Mouse (Mus musculus): ENCODE results near the gene Zfp652. TPM values are rescaled to one million over a fixed set of nuclear protein-coding genes. Genes with fewer than 3 reads are reported as not detected.

The Zfp652 gene
- polyA plus RNA-seq, 1 experiment from 2014 or later = 13.6 TPM

DNA sequence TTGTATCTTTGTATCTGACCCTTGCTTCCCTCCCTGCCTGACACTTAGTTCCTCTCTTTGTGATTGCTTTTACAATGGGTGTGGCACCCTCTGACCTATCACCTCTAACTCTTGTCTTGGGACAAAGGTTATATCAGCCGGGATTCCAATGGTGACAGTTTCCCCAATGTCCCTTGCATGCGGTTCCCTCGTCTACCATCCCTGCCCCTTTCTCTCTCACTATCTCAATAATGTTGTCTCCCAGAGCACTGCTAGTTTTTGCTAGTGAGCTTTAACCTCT lies 114.6 kb downstream of the Zfp652 start:
- no peak for ATAC-seq (replicated peaks; ENCODE audit: extremely low read depth, insufficient read depth, low FRiP score)
- no peak overlapping the region for H3K4me2 ChIP-seq (ENCODE audit: low read depth, low read length)
- H3K9me3 ChIP-seq (replicated peaks; ENCODE audit: control insufficient read depth, low read length) = no peaks in the 10 kb centered on the region
- H3K9ac ChIP-seq (ENCODE audit: low read length) = peak overlapping the region; percentile 50; the same call in 1 of the 2 replicates
- H3K27me3 ChIP-seq (ENCODE audit: control insufficient read depth, insufficient read depth, low read length) = peaks cover 36% of the 10 kb centered on the region
- no peak overlapping the region for H3K4me3 ChIP-seq (ENCODE audit: low read length)
- H3K36me3 ChIP-seq (ENCODE audit: control insufficient read depth, insufficient read depth) = no peaks in the 10 kb centered on the region
- WGBS = 19% methylated on average over 3 of the region's 3 CpGs
- peak overlapping the region; percentile 51 for H3K27ac ChIP-seq (ENCODE audit: low read length)
- H3K4me1 ChIP-seq (ENCODE audit: control insufficient read depth, insufficient read depth, low read length) = peaks cover 35% of the 10 kb centered on the region

DNA sequence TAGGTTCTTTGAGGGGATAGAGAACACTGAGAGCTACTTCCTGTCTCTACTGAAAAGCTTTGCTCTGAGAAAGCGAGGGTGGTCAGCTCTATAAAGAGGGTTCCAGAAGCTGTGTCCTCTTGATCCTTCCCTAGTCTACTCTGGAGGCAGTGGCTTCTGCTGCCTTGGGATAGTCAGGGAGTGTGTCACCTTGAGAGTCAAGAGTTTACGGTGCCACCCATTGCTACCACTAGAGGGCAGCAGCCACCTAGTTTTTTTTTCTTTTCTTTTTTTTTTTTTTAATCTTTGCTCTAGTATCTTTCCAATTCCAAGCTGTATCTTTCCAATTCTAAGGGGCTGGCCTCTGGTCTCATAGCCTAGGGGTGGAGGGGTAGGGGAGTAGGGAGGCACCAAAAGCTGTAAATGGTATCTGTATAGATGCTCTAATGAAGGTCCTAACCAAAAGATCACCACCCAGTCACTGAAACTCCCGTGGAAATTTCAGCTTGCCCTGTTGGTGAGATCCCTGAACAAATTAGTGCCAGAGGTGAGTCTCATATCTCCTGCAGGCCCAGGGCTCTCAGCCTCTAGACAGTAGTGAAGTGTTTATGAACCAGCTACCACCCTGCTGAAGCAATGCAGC lies 115.1 kb downstream of the Zfp652 start:
- Histone ChIP-seq H3K27ac (ENCODE audit: low read length) (peak overlapping the region; percentile 51), H3K4me3 (ENCODE audit: low read length) (no peak overlapping the region), H3K4me2 (ENCODE audit: low read depth, low read length) (no peak overlapping the region), H3K9me3 (replicated peaks; ENCODE audit: control insufficient read depth, low read length) (no peaks in the 10 kb centered on the region), H3K36me3 (ENCODE audit: control insufficient read depth, insufficient read depth) (no peaks in the 10 kb centered on the region), H3K9ac (ENCODE audit: low read length) (peak overlapping the region; percentile 50; the same call in 1 of the 2 replicates), H3K27me3 (ENCODE audit: control insufficient read depth, insufficient read depth, low read length) (peaks cover 39% of the 10 kb centered on the region), H3K4me1 (ENCODE audit: control insufficient read depth, insufficient read depth, low read length) (peaks cover 35% of the 10 kb centered on the region)
- WGBS = 20% methylated on average over 3 of the region's 3 CpGs
- no peak for ATAC-seq (replicated peaks; ENCODE audit: extremely low read depth, insufficient read depth, low FRiP score)

DNA sequence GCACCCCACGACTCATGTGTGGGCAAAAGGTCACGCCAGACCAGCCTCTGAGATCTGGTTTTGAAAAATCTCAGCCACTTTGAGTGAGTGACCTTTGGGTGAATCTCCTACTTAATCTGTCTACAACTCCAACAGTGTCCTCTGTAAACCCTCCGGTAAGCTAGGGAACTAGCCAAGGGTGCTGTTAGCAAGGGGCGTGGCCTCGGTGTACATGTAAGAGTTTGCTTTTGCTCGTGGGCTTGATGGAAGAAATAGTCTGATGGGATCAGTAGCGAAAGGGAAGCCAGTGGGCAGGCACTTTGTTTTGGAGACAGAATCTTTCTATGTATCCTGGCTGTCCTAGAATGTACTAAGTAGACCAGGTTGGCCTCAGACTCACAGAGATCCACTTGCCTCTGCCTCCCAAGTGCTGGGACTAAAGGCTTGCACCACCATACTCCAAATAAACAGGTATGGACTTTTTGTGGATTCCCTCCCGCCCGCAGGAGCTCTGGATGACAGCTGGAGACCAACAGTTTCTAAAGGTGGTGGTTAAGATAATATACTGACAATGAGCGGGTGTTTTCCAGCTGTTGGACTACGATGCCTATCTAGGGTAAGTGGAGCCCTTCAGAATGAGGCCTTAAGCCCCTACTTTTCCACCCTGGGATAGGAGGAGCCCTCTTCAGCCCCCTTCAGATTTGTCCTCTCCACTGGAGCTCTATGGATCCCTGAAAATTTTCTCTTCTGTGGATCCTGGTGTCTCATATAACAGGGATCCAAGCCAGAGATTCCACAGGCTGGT lies 115.9 kb downstream of the Zfp652 start:
- no peaks in the 10 kb centered on the region for H3K9me3 ChIP-seq (replicated peaks; ENCODE audit: control insufficient read depth, low read length)
- peaks cover 35% of the 10 kb centered on the region for H3K4me1 ChIP-seq (ENCODE audit: control insufficient read depth, insufficient read depth, low read length)
- H3K4me3 ChIP-seq (ENCODE audit: low read length) = no peak overlapping the region
- H3K36me3 ChIP-seq (ENCODE audit: control insufficient read depth, insufficient read depth) = no peaks in the 10 kb centered on the region
- H3K9ac ChIP-seq (ENCODE audit: low read length) = no peak overlapping the region
- H3K27ac ChIP-seq (ENCODE audit: low read length) = no peak overlapping the region
- no peak overlapping the region for H3K4me2 ChIP-seq (ENCODE audit: low read depth, low read length)
- 67% methylated on average over 11 of the region's 11 CpGs for WGBS
- peaks cover 47% of the 10 kb centered on the region for H3K27me3 ChIP-seq (ENCODE audit: control insufficient read depth, insufficient read depth, low read length)
- ATAC-seq (replicated peaks; ENCODE audit: extremely low read depth, insufficient read depth, low FRiP score) = no peak

DNA sequence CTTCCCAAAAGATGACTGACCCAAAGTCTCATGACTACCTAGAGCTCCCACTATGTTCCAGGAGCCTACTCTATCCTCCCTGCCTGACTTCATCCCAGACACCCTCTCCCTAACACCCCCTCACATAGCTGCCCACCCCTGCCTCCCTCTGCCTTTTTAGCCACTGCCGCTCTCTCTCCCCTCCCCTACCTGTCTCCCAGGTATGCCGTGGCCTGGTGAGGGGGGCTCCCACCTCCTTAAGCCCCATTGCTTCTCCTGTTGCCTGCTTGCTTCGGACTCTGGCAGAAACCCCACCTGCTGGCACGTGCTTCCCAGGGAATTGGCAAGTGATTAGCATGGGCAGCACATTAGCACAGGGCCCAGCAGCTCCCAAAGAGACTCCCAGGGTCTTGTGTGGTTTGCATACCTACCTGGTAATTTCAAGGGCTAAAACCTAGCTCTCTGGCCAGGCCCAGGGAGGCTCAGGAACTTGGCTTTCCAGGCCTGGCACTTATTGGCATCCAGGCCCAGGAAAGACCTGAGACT lies 117.1 kb downstream of the Zfp652 start:
- Histone ChIP-seq H3K4me2 (ENCODE audit: low read depth, low read length) (no peak overlapping the region; the same call in 1 of the 2 replicates), H3K9me3 (replicated peaks; ENCODE audit: control insufficient read depth, low read length) (no peaks in the 10 kb centered on the region), H3K4me1 (ENCODE audit: control insufficient read depth, insufficient read depth, low read length) (peaks cover 42% of the 10 kb centered on the region), H3K4me3 (ENCODE audit: low read length) (no peak overlapping the region), H3K27me3 (ENCODE audit: control insufficient read depth, insufficient read depth, low read length) (peaks cover 49% of the 10 kb centered on the region), H3K27ac (ENCODE audit: low read length) (no peak overlapping the region), H3K36me3 (ENCODE audit: control insufficient read depth, insufficient read depth) (no peaks in the 10 kb centered on the region), H3K9ac (ENCODE audit: low read length) (no peak overlapping the region; the same call in 1 of the 2 replicates)
- no peak for ATAC-seq (replicated peaks; ENCODE audit: extremely low read depth, insufficient read depth, low FRiP score)
- 59% methylated on average over 4 of the region's 4 CpGs for WGBS

DNA sequence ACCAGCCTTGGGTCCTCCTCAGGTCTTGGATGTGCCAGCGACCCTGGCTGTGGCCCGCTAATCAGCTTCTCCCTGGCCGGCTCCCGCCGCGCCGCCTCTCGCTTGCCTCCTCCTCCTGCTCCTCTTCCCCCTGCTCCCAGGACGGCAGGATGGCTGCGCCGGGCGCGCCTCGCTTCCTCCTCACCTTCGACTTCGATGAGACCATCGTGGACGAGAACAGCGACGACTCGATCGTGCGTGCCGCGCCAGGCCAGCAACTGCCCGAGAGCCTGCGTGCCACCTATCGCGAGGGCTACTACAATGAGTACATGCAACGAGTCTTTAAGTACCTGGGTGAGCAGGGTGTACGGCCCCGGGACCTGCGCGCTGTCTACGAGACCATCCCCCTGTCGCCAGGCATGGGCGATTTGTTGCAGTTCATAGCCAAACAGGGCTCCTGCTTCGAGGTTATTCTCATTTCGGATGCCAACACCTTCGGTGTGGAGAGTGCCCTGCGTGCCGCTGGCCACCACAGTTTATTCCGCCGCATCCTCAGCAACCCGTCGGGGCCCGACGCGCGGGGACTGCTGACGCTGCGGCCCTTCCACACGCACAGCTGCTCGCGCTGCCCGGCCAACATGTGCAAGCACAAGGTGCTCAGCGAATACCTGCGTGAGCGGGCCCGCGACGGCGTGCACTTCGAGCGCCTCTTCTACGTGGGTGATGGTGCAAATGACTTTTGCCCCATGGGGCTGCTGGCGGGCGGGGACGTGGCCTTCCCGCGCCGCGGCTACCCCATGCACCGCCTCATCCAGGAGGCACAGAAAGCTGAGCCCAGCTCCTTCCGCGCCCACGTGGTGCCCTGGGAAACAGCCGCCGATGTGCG lies 118.2 kb downstream of the Zfp652 start:
- Histone ChIP-seq H3K27ac (ENCODE audit: low read length) (no peak overlapping the region), H3K4me1 (ENCODE audit: control insufficient read depth, insufficient read depth, low read length) (peaks cover 43% of the 10 kb centered on the region), H3K9me3 (replicated peaks; ENCODE audit: control insufficient read depth, low read length) (no peaks in the 10 kb centered on the region), H3K4me2 (ENCODE audit: low read depth, low read length) (peak overlapping the region; percentile 63), H3K27me3 (ENCODE audit: control insufficient read depth, insufficient read depth, low read length) (peaks cover 51% of the 10 kb centered on the region), H3K36me3 (ENCODE audit: control insufficient read depth, insufficient read depth) (no peaks in the 10 kb centered on the region), H3K4me3 (ENCODE audit: low read length) (peak overlapping the region; percentile 46), H3K9ac (ENCODE audit: low read length) (peak overlapping the region; percentile 47)
- WGBS = 9% methylated on average over 75 of the region's 80 CpGs
- no peak for ATAC-seq (replicated peaks; ENCODE audit: extremely low read depth, insufficient read depth, low FRiP score)

DNA sequence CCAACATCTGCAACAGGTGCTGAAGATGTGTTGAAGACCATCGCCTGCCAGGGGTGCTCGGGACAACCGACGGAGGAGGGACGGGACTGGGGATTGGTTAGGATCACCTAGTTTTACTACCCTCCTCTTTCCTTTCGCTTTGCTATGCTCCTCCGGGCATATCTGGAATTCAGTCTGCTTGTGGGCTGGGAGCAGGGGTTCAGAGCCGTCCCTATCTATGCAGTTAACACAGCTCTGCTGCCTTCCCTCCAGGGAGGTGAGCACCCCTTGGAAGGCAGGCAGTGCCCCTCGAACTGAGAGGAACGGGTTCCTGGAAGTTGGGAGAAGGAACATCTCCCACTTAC lies 118.8 kb downstream of the Zfp652 start:
- Histone ChIP-seq H3K9me3 (replicated peaks; ENCODE audit: control insufficient read depth, low read length) (no peaks in the 10 kb centered on the region), H3K4me3 (ENCODE audit: low read length) (peak overlapping the region; percentile 46), H3K36me3 (ENCODE audit: control insufficient read depth, insufficient read depth) (no peaks in the 10 kb centered on the region), H3K4me2 (ENCODE audit: low read depth, low read length) (peak overlapping the region; percentile 63), H3K27ac (ENCODE audit: low read length) (no peak overlapping the region), H3K9ac (ENCODE audit: low read length) (peak overlapping the region; percentile 11; the same call in 1 of the 2 replicates), H3K4me1 (ENCODE audit: control insufficient read depth, insufficient read depth, low read length) (peaks cover 49% of the 10 kb centered on the region), H3K27me3 (ENCODE audit: control insufficient read depth, insufficient read depth, low read length) (peaks cover 51% of the 10 kb centered on the region)
- ATAC-seq (replicated peaks; ENCODE audit: extremely low read depth, insufficient read depth, low FRiP score) = no peak
- 15% methylated on average over 10 of the region's 10 CpGs for WGBS

DNA sequence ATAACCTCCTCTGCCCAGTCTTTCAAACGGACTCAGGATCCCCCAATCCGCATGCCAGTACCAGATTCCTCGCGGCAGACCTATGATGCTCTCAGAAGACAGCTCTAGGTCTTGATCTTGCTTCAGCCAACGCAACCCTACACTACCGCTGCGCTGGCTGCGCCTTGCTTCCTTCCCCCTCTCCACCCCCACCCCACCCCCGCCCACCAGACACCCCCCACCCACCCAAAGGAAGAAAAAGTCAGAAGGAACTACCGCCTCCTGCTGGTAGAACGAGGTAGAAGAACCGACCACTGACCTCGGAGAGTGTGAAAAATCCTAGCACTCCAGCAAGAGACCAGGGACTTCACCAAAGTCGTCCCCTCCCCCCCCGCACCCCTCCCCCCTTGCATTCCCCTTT lies 119.2 kb downstream of the Zfp652 start:
- peaks cover 51% of the 10 kb centered on the region for H3K4me1 ChIP-seq (ENCODE audit: control insufficient read depth, insufficient read depth, low read length)
- peaks cover 51% of the 10 kb centered on the region for H3K27me3 ChIP-seq (ENCODE audit: control insufficient read depth, insufficient read depth, low read length)
- peak overlapping the region; percentile 63 for H3K4me2 ChIP-seq (ENCODE audit: low read depth, low read length)

DNA sequence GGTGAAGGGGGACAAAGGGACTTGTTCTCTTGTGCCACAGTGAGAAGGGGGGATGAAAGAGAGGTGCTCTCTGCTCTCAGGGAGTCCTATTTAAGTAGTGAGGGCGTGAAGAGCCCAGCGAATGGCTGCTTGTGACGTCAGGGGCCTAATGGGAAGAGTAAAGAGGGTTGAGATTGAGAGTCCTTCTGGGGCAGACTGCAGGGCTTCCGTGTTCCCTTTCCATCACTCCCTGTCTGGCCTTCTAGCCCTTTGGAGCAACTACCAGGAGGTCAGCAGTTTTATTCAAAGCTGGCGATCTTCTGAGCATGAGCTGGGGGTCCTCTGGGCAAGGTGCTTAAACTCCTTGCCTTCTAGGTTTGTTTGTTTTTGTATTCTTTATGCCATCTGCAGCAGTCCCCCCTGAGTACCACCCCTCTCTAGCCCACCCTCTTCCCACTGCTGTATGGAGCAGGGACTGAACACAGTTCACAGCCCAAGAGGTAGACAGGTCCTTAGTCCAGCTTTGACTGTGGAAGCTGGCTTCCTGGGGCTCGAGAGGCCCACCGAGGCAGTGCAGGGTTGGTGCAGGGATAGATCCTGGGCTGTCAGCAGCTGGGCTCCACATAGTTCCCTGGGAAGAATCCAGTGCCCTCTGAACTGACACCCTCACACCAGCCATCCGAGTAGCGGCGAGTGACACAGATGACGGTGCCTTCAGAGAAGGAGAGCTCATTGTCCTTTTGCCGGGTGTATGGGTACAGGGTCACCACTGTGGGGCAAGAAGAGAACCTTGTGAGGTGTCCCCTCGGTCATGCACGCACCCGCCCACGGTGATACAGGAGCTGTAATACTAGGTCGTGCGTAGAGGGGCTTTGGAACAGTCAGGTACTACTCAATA lies 119.9 kb downstream of the Zfp652 start:
- H3K4me1 ChIP-seq (ENCODE audit: control insufficient read depth, insufficient read depth, low read length) = peaks cover 53% of the 10 kb centered on the region
- no peak overlapping the region for H3K9ac ChIP-seq (ENCODE audit: low read length)
- H3K9me3 ChIP-seq (replicated peaks; ENCODE audit: control insufficient read depth, low read length) = no peaks in the 10 kb centered on the region

More for the DNA sequence above, 119.2 kb downstream of the Zfp652 start:
- H3K4me3 ChIP-seq (ENCODE audit: low read length) = peak overlapping the region; percentile 46
- ATAC-seq (replicated peaks; ENCODE audit: extremely low read depth, insufficient read depth, low FRiP score) = no peak
- WGBS = 23% methylated on average over 15 of the region's 15 CpGs
- H3K36me3 ChIP-seq (ENCODE audit: control insufficient read depth, insufficient read depth) = no peaks in the 10 kb centered on the region
- H3K27ac ChIP-seq (ENCODE audit: low read length) = no peak overlapping the region
- no peaks in the 10 kb centered on the region for H3K9me3 ChIP-seq (replicated peaks; ENCODE audit: control insufficient read depth, low read length)
- no peak overlapping the region for H3K9ac ChIP-seq (ENCODE audit: low read length)

More for the DNA sequence above, 119.9 kb downstream of the Zfp652 start:
- Histone ChIP-seq H3K27me3 (ENCODE audit: control insufficient read depth, insufficient read depth, low read length) (peaks cover 51% of the 10 kb centered on the region), H3K4me3 (ENCODE audit: low read length) (no peak overlapping the region), H3K36me3 (ENCODE audit: control insufficient read depth, insufficient read depth) (no peaks in the 10 kb centered on the region), H3K4me2 (ENCODE audit: low read depth, low read length) (peak overlapping the region; percentile 27), H3K27ac (ENCODE audit: low read length) (no peak overlapping the region; the same call in 1 of the 2 replicates)
- ATAC-seq (replicated peaks; ENCODE audit: extremely low read depth, insufficient read depth, low FRiP score) = no peak
- WGBS = 61% methylated on average over 18 of the region's 18 CpGs

All from heart, embryonic 16.5 days (tissue).